Mouse (Mus musculus): ENCODE results near the gene Oas1a. TPM values are rescaled to one million over a fixed set of nuclear protein-coding genes. Genes with fewer than 3 reads are reported as not detected.
"Not testable (repeated sequence)": the region's sequence is repeated elsewhere in the genome, so short reads cannot be mapped to it uniquely, and the experiment has no call there.

Oas1a gene
- polyA plus RNA-seq (2014; fragmentation: Nextera tagmentation; extraction: Ambion mirVana): 0.57 and 0.68 TPM in 2 replicates

DNA sequence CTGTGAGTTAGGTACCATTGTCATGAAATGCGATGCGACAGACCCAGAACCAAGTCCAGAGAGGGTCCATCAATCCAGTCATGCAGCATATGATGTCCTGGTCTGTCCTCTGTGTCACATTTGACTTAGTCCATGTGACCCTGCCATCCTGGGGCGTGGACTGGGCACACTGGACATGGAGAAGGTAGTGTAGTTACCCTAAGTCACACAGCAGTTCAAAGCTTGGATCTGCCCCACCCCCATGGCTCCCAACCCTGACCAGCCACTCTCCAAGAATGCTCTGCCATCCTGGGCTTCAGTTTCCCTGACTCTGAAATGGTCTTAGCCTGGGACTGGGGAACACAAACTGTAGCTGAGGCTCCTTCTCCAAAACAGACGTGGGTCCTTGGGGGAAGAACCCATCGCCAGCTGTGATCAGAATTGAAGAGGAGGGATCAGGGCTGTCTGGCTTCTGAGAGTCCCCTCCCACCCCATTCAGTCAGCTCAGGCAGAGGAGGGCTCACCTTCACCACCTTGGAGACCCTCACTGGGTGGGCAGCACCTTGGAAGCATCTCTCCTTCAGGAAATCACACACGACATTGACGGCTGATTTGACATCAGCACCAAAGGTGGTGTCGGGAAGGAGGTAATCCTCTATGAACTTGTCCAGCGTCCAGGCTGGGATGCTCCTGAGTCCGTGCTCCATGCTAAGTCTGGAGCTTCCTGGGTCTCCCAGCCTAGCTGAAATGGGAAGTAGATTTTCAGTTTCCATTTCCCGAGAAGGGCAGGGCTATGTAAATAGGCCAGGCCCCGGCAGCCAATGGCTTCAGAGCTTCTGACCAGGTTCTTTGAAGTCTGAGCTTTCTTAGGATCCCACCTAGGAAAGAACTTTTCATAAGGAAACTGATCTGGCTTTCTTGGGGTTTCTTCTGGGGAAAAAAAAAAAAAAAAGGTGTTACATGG, at the start of gene Oas1a:
Gene Oas1a, minus strand, starts transcription at position 731 of the 943 bp plus-strand sequence.
- peak; percentile 25 for DNase-seq (ENCODE audit: low spot score)
- H3K4me3 ChIP-seq (ENCODE audit: low read depth, low read length); H3K9ac ChIP-seq (ENCODE audit: low read length); H3K9me3 ChIP-seq (ENCODE audit: control insufficient read depth, low read length); H3K36me3 ChIP-seq (ENCODE audit: control insufficient read depth, insufficient read depth, low read length); H3K27me3 ChIP-seq (ENCODE audit: control insufficient read depth, insufficient read depth, low read length); H3K4me1 ChIP-seq (ENCODE audit: control insufficient read depth, insufficient read depth, low read length); ATAC-seq (ENCODE audit: insufficient number of reproducible peaks, low FRiP score, low TSS enrichment, low read depth); H3K27ac ChIP-seq (replicated peaks; ENCODE audit: low read depth, low read length); H3K4me2 ChIP-seq (ENCODE audit: low read depth, severe bottlenecking): not testable (repeated sequence)
- WGBS: 48% methylated on average over 7 of the region's 12 CpGs

DNA sequence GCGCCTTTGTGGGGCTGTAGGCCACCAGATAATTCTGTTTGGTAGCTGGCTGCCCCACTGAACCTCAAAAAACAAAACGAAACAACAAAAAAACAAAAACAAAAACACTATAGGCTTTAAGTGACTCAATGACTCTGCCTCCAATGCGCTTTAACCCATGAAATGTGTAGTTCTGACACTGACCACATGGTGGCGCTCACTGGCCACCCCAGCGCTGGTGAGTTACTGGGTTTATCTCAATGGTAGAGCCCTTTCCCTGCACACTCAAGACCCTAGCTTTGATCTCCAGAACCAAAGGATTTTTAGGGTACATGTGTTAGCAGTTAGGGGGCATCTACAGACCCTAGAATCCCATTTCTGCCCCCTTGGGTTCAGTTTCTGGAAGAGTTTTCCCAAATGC, 46.7 kb upstream of the Oas1a start:
- ATAC-seq (ENCODE audit: insufficient number of reproducible peaks, low FRiP score, low TSS enrichment, low read depth) (no peak), DNase-seq (ENCODE audit: low spot score) (peak; percentile 76)
- Histone ChIP-seq H3K27me3 (ENCODE audit: control insufficient read depth, insufficient read depth, low read length) (no peaks in the 10 kb centered on the region), H3K9me3 (ENCODE audit: control insufficient read depth, low read length) (no peaks in the 10 kb centered on the region), H3K4me3 (ENCODE audit: low read depth, low read length) (no peak overlapping the region), H3K9ac (ENCODE audit: low read length) (no peak overlapping the region), H3K4me2 (ENCODE audit: low read depth, severe bottlenecking) (no peak overlapping the region), H3K36me3 (ENCODE audit: control insufficient read depth, insufficient read depth, low read length) (no peaks in the 10 kb centered on the region), H3K4me1 (ENCODE audit: control insufficient read depth, insufficient read depth, low read length) (no peaks in the 10 kb centered on the region), H3K27ac (replicated peaks; ENCODE audit: low read depth, low read length) (no peak overlapping the region)
- 16% methylated on average over 5 of the region's 5 CpGs for WGBS

DNA sequence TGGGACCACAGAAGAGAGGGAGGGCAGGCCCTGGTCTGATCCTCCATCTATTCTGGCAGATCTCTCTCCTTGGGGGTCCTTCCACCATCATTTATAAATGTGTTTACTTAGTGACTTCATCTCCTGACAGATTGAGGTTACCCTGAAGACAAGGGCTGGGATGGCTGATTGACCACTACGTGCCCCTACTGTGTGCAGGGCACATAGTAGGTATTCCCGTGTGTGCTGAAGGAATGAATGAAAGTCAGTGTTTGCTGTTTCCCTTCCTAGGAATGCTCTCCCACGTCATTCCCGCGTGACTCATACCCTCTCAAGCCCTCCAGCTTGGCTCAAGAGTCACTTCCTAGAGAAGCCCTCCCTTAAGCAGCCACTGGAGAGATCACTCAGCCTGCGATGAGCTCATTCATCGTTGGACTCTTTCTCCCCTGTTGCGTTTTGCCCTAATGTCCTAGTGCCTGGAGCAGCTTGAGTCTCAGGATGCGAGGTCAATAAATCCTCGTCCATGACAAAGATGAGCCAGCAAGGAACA, 45.0 kb upstream of the Oas1a start:
- Histone ChIP-seq H3K9ac (ENCODE audit: low read length) (no peak overlapping the region), H3K4me3 (ENCODE audit: low read depth, low read length) (no peak overlapping the region), H3K27ac (replicated peaks; ENCODE audit: low read depth, low read length) (no peak overlapping the region), H3K27me3 (ENCODE audit: control insufficient read depth, insufficient read depth, low read length) (no peaks in the 10 kb centered on the region), H3K36me3 (ENCODE audit: control insufficient read depth, insufficient read depth, low read length) (no peaks in the 10 kb centered on the region), H3K9me3 (ENCODE audit: control insufficient read depth, low read length) (no peaks in the 10 kb centered on the region), H3K4me1 (ENCODE audit: control insufficient read depth, insufficient read depth, low read length) (no peaks in the 10 kb centered on the region), H3K4me2 (ENCODE audit: low read depth, severe bottlenecking) (no peak overlapping the region)
- no peak for DNase-seq (ENCODE audit: low spot score)
- 78% methylated on average over 10 of the region's 10 CpGs for WGBS
- no peak for ATAC-seq (ENCODE audit: insufficient number of reproducible peaks, low FRiP score, low TSS enrichment, low read depth)

DNA sequence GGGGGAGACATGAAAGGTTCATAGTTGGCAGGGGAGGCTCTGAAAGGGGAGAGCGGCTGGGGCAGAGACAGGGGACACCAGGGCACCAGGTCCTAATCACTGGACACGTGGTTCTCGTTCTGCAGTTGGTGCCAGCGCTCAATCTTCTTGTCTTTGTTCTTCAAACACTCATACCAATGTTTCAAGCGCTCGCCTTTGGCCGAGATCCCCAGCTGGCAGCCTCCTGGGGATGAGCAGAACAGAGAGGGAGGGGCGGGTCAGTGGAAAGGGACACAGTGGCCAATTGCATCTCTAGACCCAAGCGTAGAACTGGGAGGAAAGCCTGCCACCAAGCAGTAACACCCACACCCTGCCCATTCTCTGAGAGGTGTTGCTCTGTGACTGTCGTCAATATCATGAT, 34.8 kb upstream of the Oas1a start:
- WGBS: 53% methylated on average over 10 of the region's 10 CpGs
- Histone ChIP-seq H3K4me1 (ENCODE audit: control insufficient read depth, insufficient read depth, low read length) (no peaks in the 10 kb centered on the region), H3K27me3 (ENCODE audit: control insufficient read depth, insufficient read depth, low read length) (no peaks in the 10 kb centered on the region), H3K9me3 (ENCODE audit: control insufficient read depth, low read length) (no peaks in the 10 kb centered on the region), H3K4me2 (ENCODE audit: low read depth, severe bottlenecking) (no peak overlapping the region), H3K36me3 (ENCODE audit: control insufficient read depth, insufficient read depth, low read length) (no peaks in the 10 kb centered on the region), H3K9ac (ENCODE audit: low read length) (no peak overlapping the region), H3K4me3 (ENCODE audit: low read depth, low read length) (no peak overlapping the region), H3K27ac (replicated peaks; ENCODE audit: low read depth, low read length) (no peak overlapping the region)
- ATAC-seq (ENCODE audit: insufficient number of reproducible peaks, low FRiP score, low TSS enrichment, low read depth) (no peak), DNase-seq (ENCODE audit: low spot score) (no peak)

DNA sequence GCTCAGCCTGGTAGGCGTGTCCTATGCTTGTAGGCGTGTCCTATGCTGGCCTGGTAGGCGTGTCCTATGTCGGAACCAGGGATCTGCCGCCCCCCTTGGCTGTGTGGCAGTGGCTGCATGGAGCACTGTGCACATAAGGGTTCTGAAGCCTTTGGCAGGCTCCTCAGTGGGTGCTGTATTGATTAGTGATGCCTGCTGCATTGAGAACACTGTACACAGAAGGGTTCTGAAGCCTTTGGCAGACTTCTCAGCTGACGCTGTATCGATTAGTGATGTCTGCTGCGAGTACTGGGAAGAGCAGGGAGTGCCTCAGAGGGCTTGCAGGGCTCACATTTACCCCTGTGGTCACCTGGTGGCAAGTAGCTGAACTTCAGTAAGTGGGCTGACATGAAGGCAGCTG, 31.3 kb upstream of the Oas1a start:
- no peak for DNase-seq (ENCODE audit: low spot score)
- no peak for ATAC-seq (ENCODE audit: insufficient number of reproducible peaks, low FRiP score, low TSS enrichment, low read depth)
- Histone ChIP-seq H3K9me3 (ENCODE audit: control insufficient read depth, low read length) (no peaks in the 10 kb centered on the region), H3K4me2 (ENCODE audit: low read depth, severe bottlenecking) (no peak overlapping the region), H3K36me3 (ENCODE audit: control insufficient read depth, insufficient read depth, low read length) (no peaks in the 10 kb centered on the region), H3K4me3 (ENCODE audit: low read depth, low read length) (no peak overlapping the region), H3K27ac (replicated peaks; ENCODE audit: low read depth, low read length) (no peak overlapping the region), H3K27me3 (ENCODE audit: control insufficient read depth, insufficient read depth, low read length) (no peaks in the 10 kb centered on the region), H3K9ac (ENCODE audit: low read length) (no peak overlapping the region), H3K4me1 (ENCODE audit: control insufficient read depth, insufficient read depth, low read length) (no peaks in the 10 kb centered on the region)
- 40% methylated on average over 8 of the region's 8 CpGs for WGBS

DNA sequence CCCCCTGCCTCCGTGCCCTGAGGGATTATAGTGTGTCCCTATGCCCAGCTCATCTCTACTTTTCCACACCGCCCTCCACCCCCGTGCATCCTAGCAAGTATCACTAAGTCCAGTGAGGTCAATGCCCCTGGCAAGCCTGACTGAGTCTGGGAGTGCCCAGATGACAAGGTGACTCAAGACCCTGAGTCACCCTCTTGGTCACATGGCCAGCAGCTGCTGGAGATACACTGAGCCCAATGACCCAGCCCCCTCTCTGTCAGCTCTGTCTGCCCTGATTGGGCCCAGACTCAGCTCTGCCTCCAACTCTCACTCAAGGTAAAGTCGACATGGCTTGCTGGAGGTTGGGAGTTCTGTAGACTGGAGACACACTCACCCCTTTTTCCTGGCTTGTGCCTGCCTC, 30.5 kb upstream of the Oas1a start:
- WGBS: 65% methylated on average over 4 of the region's 4 CpGs
- Histone ChIP-seq H3K4me1 (ENCODE audit: control insufficient read depth, insufficient read depth, low read length) (no peaks in the 10 kb centered on the region), H3K4me2 (ENCODE audit: low read depth, severe bottlenecking) (no peak overlapping the region), H3K9me3 (ENCODE audit: control insufficient read depth, low read length) (no peaks in the 10 kb centered on the region), H3K9ac (ENCODE audit: low read length) (no peak overlapping the region), H3K27me3 (ENCODE audit: control insufficient read depth, insufficient read depth, low read length) (no peaks in the 10 kb centered on the region), H3K27ac (replicated peaks; ENCODE audit: low read depth, low read length) (no peak overlapping the region), H3K4me3 (ENCODE audit: low read depth, low read length) (no peak overlapping the region), H3K36me3 (ENCODE audit: control insufficient read depth, insufficient read depth, low read length) (no peaks in the 10 kb centered on the region)
- ATAC-seq (ENCODE audit: insufficient number of reproducible peaks, low FRiP score, low TSS enrichment, low read depth) (no peak), DNase-seq (ENCODE audit: low spot score) (no peak)

DNA sequence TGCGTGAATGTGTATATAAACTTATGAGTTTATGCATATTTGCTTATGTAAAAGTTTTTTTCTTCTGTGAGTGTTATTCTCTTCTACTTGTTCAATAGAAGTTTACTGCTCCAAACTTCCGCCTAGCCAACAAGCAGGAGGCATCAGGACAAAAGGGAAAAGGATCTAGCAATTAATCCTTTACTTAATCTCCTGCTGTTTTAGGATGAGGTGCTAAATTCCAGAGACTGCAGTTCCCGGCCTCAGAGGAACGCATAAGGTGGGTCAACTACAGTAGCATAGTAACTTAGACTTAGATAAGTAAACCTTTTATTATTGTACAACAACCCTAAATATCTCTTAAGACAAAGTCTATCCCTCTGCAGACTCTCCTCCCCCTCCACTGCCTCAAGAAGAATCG, 26.6 kb upstream of the Oas1a start:
- H3K4me1 ChIP-seq (ENCODE audit: control insufficient read depth, insufficient read depth, low read length): no peaks in the 10 kb centered on the region
- no peaks in the 10 kb centered on the region for H3K27me3 ChIP-seq (ENCODE audit: control insufficient read depth, insufficient read depth, low read length)
- no peak overlapping the region for H3K27ac ChIP-seq (replicated peaks; ENCODE audit: low read depth, low read length)
- ATAC-seq (ENCODE audit: insufficient number of reproducible peaks, low FRiP score, low TSS enrichment, low read depth) (no peak), DNase-seq (ENCODE audit: low spot score) (no peak)
- H3K4me2 ChIP-seq (ENCODE audit: low read depth, severe bottlenecking): no peak overlapping the region
- no peaks in the 10 kb centered on the region for H3K9me3 ChIP-seq (ENCODE audit: control insufficient read depth, low read length)
- no peak overlapping the region for H3K4me3 ChIP-seq (ENCODE audit: low read depth, low read length)
- WGBS: 11% methylated on average over 5 of the region's 5 CpGs
- no peaks in the 10 kb centered on the region for H3K36me3 ChIP-seq (ENCODE audit: control insufficient read depth, insufficient read depth, low read length)
- H3K9ac ChIP-seq (ENCODE audit: low read length): no peak overlapping the region

DNA sequence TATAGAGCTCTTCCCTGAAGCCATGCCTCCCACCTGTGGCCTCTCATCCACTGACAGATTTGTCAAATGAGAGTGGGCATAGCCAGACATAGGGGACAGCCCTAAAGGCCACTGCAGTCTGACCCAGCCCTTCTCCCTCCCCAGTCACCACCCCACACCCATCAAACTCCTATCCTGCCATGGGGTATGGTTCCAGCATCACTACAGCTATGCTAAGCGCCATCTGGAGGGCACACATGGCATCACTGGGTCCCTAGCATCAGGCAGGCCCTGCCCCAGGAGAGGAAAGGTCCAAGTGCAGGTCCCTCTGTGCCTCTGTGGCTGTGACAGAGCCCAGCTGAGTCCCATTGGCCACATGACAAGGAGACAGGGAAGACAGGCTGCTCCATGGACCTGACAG, 19.7 kb upstream of the Oas1a start:
- Histone ChIP-seq H3K4me2 (ENCODE audit: low read depth, severe bottlenecking) (no peak overlapping the region), H3K27me3 (ENCODE audit: control insufficient read depth, insufficient read depth, low read length) (no peaks in the 10 kb centered on the region), H3K36me3 (ENCODE audit: control insufficient read depth, insufficient read depth, low read length) (no peaks in the 10 kb centered on the region), H3K9me3 (ENCODE audit: control insufficient read depth, low read length) (no peaks in the 10 kb centered on the region), H3K9ac (ENCODE audit: low read length) (no peak overlapping the region), H3K4me3 (ENCODE audit: low read depth, low read length) (no peak overlapping the region), H3K27ac (replicated peaks; ENCODE audit: low read depth, low read length) (no peak overlapping the region), H3K4me1 (ENCODE audit: control insufficient read depth, insufficient read depth, low read length) (no peaks in the 10 kb centered on the region)
- no peak for ATAC-seq (ENCODE audit: insufficient number of reproducible peaks, low FRiP score, low TSS enrichment, low read depth)
- no peak for DNase-seq (ENCODE audit: low spot score)
- 0% methylated on average over 1 of the region's 1 CpGs for WGBS

Measured in limb, embryonic 11.5 days (tissue).